Mouse (Mus musculus): ENCODE measurements around the gene Pou3f1. TPM values are rescaled to one million over a fixed set of nuclear protein-coding genes. Genes with fewer than 3 reads are reported as not detected.

The Pou3f1 gene
- polyA plus RNA-seq, 1 experiment from 2014 or later = 0.14 TPM

GRCm38 (mm10) chr4:124692416-124692861 lies 35.8 kb downstream of the Pou3f1 start:
- peak overlapping the region; percentile 87 for H3K9ac ChIP-seq
- peak overlapping the region; percentile 72 for H3K4me2 ChIP-seq
- H3K36me3 ChIP-seq = no peaks in the 10 kb centered on the region
- H3K27ac ChIP-seq = peak overlapping the region; percentile 77; the same call in 1 of the 2 replicates
- H3K27me3 ChIP-seq = 0 out of 2 replicates have a peak, but pooled peaks cover 11% of the 10 kb centered on the region
- 48% methylated on average over 3 of the region's 3 CpGs for WGBS
- H3K4me1 ChIP-seq (replicated peaks) = peaks cover 21% of the 10 kb centered on the region
- no peak for ATAC-seq (replicated peaks; ENCODE audit: insufficient number of reproducible peaks, insufficient read depth, low FRiP score, low read depth)
- peak overlapping the region; percentile 78 for H3K4me3 ChIP-seq
- H3K9me3 ChIP-seq (replicated peaks) = no peaks in the 10 kb centered on the region

DNA sequence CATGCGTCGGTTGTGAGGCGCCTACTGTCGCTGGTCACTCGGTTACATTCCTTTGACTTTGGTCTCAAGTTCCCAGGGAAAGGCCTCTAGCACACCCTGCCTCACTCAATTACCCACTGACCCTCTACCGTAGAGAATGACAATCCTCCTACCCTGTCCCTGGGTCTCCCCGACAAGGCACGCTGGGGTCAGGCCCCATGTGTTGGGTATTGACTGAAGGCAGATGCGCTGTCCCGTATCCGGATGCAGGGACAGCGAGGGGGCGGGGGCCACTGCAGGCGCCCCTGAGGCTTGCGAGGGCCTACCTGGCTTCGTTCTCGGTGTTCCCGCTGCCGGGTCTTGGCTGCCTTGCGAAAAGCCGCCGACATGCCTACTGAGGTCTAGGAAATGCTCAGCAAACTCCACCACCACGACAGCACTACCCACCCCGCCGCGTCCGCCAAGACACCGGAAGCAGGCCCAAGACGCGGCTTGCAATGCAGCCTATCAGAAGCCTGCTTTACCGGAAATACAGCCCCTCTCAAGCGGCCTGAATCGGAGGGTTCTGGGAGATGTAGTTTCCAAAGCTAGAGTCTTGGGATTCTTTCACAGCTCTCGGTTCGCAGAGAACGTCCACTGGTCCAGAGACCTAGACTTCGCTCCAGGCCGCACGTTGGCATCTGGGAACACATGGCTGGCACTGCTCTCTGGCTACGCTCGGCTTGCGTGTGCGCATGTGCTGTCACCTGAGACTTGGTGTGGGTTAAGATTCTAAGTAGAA lies 36.7 kb downstream of the Pou3f1 start, which contains the start of gene Utp11:
Utp11 (minus strand) TSS at position 466 of the 760 bp plus-strand sequence.
- H3K4me3 ChIP-seq = peak within 1 kb of the TSS; percentile 78
- H3K9me3 ChIP-seq (replicated peaks) = no peaks in the 10 kb centered on the region
- 0 out of 2 replicates have a peak, but pooled peaks cover 11% of the 10 kb centered on the region for H3K27me3 ChIP-seq
- no peaks in the 10 kb centered on the region for H3K36me3 ChIP-seq
- peak; percentile 90 for ATAC-seq (replicated peaks; ENCODE audit: insufficient number of reproducible peaks, insufficient read depth, low FRiP score, low read depth)
- H3K27ac ChIP-seq = peak within 1 kb of the TSS; percentile 77
- under 1% methylated on average over 43 of the region's 43 CpGs for WGBS
- peak within 1 kb of the TSS; percentile 87 for H3K9ac ChIP-seq
- peak within 1 kb of the TSS; percentile 72 for H3K4me2 ChIP-seq
- H3K4me1 ChIP-seq (replicated peaks) = peaks cover 21% of the 10 kb centered on the region

GRCm38 (mm10) chr4:124694572-124694971 lies 38.0 kb downstream of the Pou3f1 start:
- H3K27ac ChIP-seq = no peak overlapping the region
- H3K9me3 ChIP-seq (replicated peaks) = no peaks in the 10 kb centered on the region
- peaks cover 23% of the 10 kb centered on the region for H3K4me1 ChIP-seq (replicated peaks)
- WGBS = 68% methylated on average over 2 of the region's 2 CpGs
- 0 out of 2 replicates have a peak, but pooled peaks cover 11% of the 10 kb centered on the region for H3K27me3 ChIP-seq
- H3K9ac ChIP-seq = no peak overlapping the region
- ATAC-seq (replicated peaks; ENCODE audit: insufficient number of reproducible peaks, insufficient read depth, low FRiP score, low read depth) = no peak
- no peak overlapping the region for H3K4me3 ChIP-seq
- H3K4me2 ChIP-seq = no peak overlapping the region
- H3K36me3 ChIP-seq = no peaks in the 10 kb centered on the region

GRCm38 (mm10) chr4:124695786-124696516 lies 39.3 kb downstream of the Pou3f1 start:
- H3K4me2 ChIP-seq = peak overlapping the region; percentile 18
- peaks cover 33% of the 10 kb centered on the region for H3K4me1 ChIP-seq (replicated peaks)
- 0 out of 2 replicates have a peak, but pooled peaks cover 11% of the 10 kb centered on the region for H3K27me3 ChIP-seq
- H3K4me3 ChIP-seq = no peak overlapping the region
- H3K9ac ChIP-seq = no peak overlapping the region
- H3K27ac ChIP-seq = no peak overlapping the region
- ATAC-seq (replicated peaks; ENCODE audit: insufficient number of reproducible peaks, insufficient read depth, low FRiP score, low read depth) = no peak
- no peaks in the 10 kb centered on the region for H3K9me3 ChIP-seq (replicated peaks)
- H3K36me3 ChIP-seq = no peaks in the 10 kb centered on the region
- WGBS = 15% methylated on average over 18 of the region's 18 CpGs

GRCm38 (mm10) chr4:124699791-124700190 lies 43.2 kb downstream of the Pou3f1 start:
- H3K4me1 ChIP-seq (replicated peaks) = peaks cover 46% of the 10 kb centered on the region
- H3K27me3 ChIP-seq = 0 out of 2 replicates have a peak, but pooled peaks cover 11% of the 10 kb centered on the region
- H3K9me3 ChIP-seq (replicated peaks) = no peaks in the 10 kb centered on the region
- H3K4me3 ChIP-seq = peak overlapping the region; percentile 68
- peak overlapping the region; percentile 81 for H3K4me2 ChIP-seq
- H3K9ac ChIP-seq = peak overlapping the region; percentile 75
- no peak for ATAC-seq (replicated peaks; ENCODE audit: insufficient number of reproducible peaks, insufficient read depth, low FRiP score, low read depth)
- no peaks in the 10 kb centered on the region for H3K36me3 ChIP-seq
- peak overlapping the region; percentile 77 for H3K27ac ChIP-seq
- WGBS = 33% methylated on average over 6 of the region's 6 CpGs

DNA sequence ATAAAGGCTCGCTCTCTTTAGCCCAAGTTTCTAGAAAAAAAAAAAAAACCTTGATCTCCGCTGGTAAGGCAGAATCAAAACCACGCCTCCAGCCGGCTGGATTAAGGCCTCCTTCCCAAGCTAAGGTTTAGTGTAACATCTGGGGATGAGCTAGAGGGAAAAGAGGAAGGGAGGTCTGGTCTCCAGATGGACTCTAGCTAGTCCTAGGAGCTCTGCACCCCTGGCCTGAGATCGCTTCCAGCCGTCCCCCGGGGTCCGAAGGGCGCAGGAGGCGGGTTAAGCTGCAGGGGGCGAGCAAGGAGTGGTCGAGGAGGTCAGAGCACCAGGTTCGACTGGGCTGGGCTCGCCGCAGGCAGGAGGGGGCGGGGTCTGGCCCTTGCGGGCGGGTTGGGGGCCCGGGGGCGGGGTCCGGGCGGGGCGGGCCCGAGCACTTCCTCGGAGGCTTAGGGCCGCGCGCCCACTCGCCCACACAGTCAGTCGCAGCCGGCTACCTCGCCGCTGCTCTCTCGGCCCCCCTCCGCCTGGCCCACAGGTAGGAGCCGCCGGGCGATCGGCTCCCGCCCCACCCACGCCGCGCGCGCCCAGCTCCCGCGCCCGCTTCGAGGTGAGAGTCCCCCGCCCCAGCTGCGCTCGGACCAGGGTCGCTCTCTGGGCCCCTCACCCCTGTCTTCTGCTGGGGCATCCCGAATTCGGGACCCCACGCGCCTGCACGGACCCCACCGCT lies 43.8 kb downstream of the Pou3f1 start, which contains the start of gene Fhl3:
Fhl3 (plus strand) TSS at position 454 of the 724 bp plus-strand sequence.
- WGBS = under 1% methylated on average over 56 of the region's 59 CpGs
- ATAC-seq (replicated peaks; ENCODE audit: insufficient number of reproducible peaks, insufficient read depth, low FRiP score, low read depth) = peak; percentile 61
- Histone ChIP-seq H3K4me3 (peak within 1 kb of the TSS; percentile 68), H3K9me3 (replicated peaks) (no peaks in the 10 kb centered on the region), H3K4me2 (peak within 1 kb of the TSS; percentile 81), H3K9ac (peak within 1 kb of the TSS; percentile 75), H3K36me3 (no peaks in the 10 kb centered on the region), H3K27me3 (0 out of 2 replicates have a peak, but pooled peaks cover 7% of the 10 kb centered on the region), H3K27ac (peak within 1 kb of the TSS; percentile 77), H3K4me1 (replicated peaks) (peaks cover 52% of the 10 kb centered on the region)

- Histone ChIP-seq H3K9ac (peak overlapping the region; percentile 75), H3K4me2 (peak overlapping the region; percentile 81), H3K36me3 (no peaks in the 10 kb centered on the region), H3K4me3 (peak overlapping the region; percentile 68), H3K27ac (peak overlapping the region; percentile 77), H3K4me1 (replicated peaks) (peaks cover 57% of the 10 kb centered on the region), H3K27me3 (no peaks in the 10 kb centered on the region), H3K9me3 (replicated peaks) (no peaks in the 10 kb centered on the region)
- peak; percentile 3; the same call in 1 of the 2 replicates for ATAC-seq (replicated peaks; ENCODE audit: insufficient number of reproducible peaks, insufficient read depth, low FRiP score, low read depth)
- WGBS = 3% methylated on average over 22 of the region's 22 CpGs
Observed at GRCm38 (mm10) chr4:124701052-124701845, 44.6 kb downstream of the Pou3f1 start.

- Histone ChIP-seq H3K27ac (peak overlapping the region; percentile 77), H3K9ac (peak overlapping the region; percentile 75), H3K36me3 (no peaks in the 10 kb centered on the region), H3K4me3 (peak overlapping the region; percentile 68), H3K27me3 (no peaks in the 10 kb centered on the region), H3K4me1 (replicated peaks) (peaks cover 57% of the 10 kb centered on the region), H3K9me3 (replicated peaks) (no peaks in the 10 kb centered on the region), H3K4me2 (peak overlapping the region; percentile 81)
- no peak for ATAC-seq (replicated peaks; ENCODE audit: insufficient number of reproducible peaks, insufficient read depth, low FRiP score, low read depth)
- 44% methylated on average over 5 of the region's 5 CpGs for WGBS
Observed at GRCm38 (mm10) chr4:124701916-124702315, 45.3 kb downstream of the Pou3f1 start.

- ATAC-seq (replicated peaks; ENCODE audit: insufficient number of reproducible peaks, insufficient read depth, low FRiP score, low read depth) = no peak
- H3K9me3 ChIP-seq (replicated peaks) = no peaks in the 10 kb centered on the region
- no peaks in the 10 kb centered on the region for H3K27me3 ChIP-seq
- 19% methylated on average over 2 of the region's 2 CpGs for WGBS
- H3K4me2 ChIP-seq = peak overlapping the region; percentile 44
- H3K36me3 ChIP-seq = peaks cover 3% of the 10 kb centered on the region; the same call in 1 of the 2 replicates
- peak overlapping the region; percentile 91 for H3K27ac ChIP-seq
- peaks cover 61% of the 10 kb centered on the region for H3K4me1 ChIP-seq (replicated peaks)
- peak overlapping the region; percentile 22; the same call in 1 of the 2 replicates for H3K4me3 ChIP-seq
- H3K9ac ChIP-seq = peak overlapping the region; percentile 43
Observed at GRCm38 (mm10) chr4:124703406-124703805, 46.8 kb downstream of the Pou3f1 start.
